Mouse (Mus musculus) embryo, embryonic 11.5 days (tissue): Measurements from ENCODE around the gene Dolpp1.
"Not testable (repeated sequence)": the region's sequence is repeated elsewhere in the genome, so short reads cannot be mapped to it uniquely, and the experiment has no call there.

ENCODE experiments used
- DNase-seq: peaks from one replicate; pipeline ENCODE4 v3.0.0-alpha.2; 2012; ENCODE audit warnings: low read depth, low spot score

Gene Dolpp1

DNA sequence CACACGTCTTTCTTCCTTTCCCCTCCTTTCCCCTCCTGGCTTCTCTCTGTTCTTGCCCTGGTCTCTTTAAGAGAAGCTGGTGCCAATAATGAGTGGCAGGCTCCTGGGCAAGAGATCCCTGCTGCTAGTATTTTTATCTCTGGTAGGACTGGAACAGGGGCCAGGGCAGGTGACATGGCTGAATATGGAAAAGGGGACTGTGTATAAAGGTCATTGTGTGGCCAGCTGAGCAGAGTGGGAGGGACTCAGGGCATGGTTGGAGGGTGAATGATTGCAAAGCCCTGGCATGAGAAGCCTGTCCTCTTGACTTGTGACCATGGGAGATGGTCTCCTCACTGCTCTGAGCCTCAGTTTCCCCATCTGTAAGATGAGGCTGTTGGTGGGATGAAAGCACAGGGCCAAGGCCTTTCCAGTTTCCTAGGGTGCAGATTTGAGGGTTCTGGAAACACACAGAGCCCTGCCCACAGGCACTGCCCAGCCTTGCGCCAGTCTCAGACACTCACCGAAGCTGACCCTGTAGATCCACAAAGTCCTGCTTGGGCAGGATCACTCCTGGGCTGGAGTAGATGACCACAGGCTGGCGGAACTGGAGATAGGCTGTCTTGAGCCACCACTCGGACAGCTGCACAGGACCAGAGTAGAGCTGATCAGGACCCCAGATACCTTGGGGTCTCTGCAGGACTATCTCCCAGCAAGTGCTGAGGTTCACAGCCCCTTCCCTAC, 17.6 kb downstream of the Dolpp1 start:
- no peak for DNase-seq

DNA sequence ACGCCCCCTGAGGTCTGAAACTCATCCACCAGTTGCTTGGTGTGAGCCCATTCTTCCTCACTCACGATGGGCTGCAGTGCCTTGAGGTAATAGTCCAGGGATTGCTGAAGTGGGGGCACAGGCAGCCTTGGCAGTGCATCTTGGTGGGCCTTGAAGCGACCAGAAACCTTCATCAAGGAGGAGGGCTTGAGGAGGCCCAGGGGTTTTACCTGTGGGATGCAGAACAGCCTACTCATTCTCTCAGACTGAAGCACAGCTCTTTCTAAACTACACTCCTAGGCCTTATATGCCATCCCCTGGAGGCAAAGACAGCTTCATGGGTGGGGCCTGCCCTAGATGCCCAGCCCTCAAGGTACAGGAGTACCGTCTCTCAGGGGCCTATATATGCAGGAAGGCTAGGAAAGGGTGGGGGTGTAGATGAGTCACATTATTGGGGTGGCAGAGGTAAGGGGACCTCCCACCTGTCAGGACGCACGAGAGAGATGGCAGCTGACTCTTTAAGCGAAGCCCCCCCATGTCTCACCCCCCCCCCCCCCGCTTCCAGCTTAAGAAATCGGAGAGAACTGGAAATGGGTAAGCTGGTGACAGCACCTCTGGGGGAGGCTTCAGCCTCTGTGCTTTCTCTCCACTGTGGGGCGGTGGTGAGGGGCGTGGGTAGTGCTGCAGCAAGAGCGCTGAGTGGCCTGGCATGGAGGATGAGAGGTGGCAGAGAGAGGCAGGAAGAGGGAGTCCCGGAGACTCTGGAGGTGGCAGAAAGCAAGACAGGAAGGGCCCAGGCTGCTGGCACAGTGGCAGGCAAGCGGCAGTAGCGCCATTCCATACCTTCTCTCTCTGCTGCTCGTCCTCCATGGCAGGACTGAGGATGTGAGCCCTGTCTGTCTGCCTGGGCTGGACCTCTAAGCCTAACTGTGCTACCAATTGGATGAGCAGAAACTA, 21.3 kb downstream of the Dolpp1 start:
- DNase-seq: no peak

DNA sequence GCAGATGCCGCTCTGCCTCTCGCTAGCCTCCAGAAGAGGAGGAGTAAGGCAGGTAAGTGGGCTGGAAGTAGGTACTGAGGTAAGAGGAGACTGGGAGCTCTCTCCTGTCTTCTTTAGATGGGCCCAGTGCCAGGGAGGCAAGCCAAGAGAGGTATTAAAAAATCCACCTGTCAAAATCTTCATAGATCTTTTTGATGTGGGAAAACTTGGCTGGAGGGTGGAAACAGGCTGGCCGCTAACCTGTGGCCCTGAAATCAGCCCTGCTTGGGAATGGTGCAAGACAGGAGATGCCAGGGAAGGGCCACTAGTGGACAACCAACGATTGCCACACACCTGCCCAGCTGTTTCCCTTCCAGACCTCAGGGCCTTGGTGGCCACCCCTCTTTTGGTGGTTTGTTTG, 22.0 kb downstream of the Dolpp1 start:
- no peak for DNase-seq

DNA sequence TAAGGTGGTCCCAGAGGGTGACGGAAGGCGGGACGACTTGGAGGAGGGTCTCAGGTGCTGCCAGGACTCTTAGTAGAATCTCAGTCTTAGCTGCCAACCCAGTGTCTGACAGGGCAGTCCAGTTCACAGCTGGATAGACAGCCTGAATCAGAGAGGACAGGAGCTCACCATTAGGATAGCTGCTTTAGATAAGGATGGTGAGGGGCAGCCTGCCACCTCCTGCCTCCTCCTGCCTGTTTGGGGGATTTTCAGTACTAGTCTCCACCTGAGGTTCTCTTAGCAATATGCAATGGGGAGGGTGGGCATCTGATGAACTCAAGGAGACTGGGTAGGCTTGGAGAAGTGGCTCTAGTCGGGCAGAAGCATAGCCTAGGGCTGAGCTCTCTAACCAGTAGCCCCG, 22.6 kb downstream of the Dolpp1 start:
- no peak for DNase-seq

DNA sequence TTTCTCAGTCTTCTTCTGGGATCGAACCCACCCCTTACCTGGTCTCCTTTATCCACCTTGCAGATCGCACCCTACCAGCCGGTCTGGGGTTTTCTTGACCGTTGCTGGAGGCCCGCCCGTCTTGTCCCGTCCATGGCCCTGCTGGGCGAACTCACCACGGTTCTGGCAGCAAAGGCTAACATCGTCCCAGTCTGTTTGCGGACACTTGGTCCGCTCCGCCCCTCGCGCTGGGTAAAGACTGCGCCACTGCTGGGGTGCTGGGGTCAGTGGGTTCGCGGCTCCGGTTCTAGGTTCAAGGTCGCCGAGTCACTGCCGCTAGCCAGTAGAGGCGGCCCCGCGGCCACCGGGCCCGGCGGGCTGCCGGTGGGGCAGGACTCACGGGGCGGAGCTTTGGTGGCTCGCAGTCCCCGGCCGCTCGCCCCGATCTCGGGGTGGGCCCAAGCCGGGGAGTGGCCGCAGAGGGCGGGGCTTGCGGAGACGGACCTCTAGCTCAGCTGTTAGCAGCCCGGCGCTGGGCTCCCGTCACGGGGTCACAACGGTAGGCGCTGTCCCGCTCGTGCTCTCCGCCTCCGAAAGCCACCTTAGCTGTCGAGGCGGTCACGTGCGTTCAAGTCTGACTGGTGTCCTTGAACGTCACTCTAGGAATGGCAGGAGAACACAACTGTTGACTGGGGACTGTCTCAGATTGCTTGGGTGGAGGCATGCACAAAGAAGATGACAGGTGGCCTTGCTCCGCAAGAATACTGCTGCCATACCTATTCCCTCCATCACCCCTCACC, 23.3 kb downstream of the Dolpp1 start, which contains the start of gene Crat:
TSS of gene Crat (minus strand) at position 657 of the 779 bp plus-strand sequence.
- peak; percentile 68 for DNase-seq

DNA sequence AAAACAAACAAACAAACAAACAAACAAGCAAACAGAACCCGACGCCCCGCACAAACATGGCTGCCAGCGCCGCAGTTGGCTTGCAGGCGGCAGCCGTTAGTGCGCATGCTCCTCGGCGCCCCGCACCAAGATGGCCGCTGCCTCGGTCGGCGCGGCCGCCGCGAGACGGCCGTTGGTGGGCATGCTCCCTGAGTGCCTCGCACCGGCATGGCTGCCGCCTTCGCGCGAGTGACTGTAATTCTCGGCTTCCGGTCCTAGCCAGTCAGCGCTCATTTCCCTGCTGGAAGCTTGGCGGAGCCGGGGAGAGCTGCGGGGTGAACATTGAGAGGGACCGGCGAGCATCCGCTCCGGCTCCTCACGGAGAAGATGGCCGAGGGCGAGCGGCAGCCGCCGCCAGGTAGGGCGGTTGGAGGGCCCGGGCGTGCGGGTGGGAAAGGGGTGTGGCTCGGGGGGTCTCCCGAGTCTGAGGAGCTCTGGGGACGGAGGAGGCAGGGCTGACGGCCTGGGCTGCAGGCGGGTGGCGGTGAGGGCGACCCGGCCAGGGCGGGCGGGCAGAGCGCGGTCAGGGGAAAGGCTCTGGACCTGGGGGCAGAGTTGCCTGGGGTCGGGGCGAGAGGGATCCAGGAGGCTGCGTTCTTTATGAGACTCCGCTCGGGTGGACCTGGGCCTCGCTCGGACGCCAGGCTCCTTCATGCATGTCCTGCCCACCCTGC, 24.0 kb downstream of the Dolpp1 start, which contains the start of gene Ptpa:
TSS of gene Ptpa (plus strand) at position 104 of the 713 bp plus-strand sequence.
- peak; percentile 87 for DNase-seq

DNA sequence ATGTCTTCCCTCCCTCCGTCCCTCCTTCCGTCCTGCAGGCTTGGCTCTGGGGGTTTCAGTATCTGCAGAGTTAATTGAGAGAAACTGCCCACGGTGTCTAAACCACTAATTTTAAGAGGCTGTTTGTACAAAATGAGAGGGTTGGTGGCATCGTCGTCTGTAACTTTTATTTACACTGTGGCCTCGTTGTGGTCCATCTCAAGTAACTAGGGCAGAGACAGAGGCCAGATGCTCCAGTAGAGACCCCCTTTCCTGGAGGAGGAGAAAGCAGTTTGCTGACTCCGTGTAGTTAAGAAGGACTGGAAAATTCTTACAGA, 24.6 kb downstream of the Dolpp1 start:
- no peak for DNase-seq

DNA sequence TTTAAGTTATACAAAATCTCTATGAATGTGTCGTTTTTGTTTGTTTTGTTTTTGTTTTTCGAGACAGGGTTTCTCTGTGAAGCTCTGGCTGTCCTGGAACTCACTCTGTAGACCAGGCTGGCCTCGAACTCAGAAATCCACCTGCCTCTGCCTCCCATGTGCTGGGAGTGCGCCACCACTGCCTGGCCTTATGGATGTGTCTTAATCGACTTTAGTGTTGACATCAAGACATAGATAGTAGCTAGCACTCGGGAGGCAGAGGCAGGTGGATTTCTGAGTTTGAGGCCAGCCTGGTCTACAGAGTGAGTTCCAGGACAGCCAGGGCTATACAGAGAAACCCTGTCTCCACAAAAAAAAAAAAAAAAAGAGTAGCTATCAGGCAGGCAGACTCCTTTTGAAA, 25.1 kb downstream of the Dolpp1 start:
- DNase-seq: not testable (repeated sequence)

DNA sequence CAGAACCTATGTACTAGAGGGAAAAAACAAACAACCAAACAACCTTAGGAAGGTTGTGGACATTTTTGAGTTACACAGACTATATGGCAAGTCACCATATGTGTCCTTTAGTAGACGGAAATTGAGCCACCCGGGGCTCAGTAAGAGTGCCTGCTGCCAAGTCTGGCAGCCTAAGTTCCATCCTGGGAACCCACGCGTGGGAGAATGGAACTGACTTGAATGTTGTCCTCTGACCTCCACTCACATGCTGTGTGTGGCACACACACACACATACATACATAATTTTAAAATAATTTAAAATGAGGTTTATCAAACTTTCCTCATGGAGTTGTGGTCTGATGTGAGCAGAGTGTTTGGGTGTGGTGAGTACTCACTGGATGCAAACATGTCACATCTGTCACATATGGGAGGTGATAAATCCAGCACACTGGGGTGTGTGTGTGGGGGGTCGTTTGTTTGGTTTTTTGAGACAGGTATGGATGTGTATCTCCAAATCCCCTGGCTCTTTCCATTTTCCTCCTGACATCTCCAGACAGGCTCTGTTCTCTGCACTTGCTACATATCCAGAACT, 25.6 kb downstream of the Dolpp1 start:
- no peak for DNase-seq

DNA sequence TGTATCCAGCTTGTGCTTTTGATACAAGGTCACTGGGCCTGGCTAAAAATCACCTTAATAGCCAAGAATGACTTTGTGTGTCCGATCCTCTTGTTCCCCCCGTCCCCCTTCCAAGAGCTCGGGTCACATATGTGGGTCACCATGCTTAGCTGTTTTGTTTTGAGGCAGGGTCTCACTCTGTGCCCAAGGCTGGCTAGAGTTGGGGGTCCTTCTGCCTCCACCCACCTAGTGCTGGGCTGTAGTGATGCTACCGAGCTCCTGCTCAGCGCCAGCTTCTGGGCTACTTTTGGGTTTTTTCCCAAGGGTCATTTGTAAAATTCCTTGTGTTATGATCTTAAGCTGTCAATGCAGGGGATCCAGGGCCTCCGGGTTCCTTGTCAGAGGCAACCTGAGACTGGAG, 26.2 kb downstream of the Dolpp1 start:
- DNase-seq: no peak

DNA sequence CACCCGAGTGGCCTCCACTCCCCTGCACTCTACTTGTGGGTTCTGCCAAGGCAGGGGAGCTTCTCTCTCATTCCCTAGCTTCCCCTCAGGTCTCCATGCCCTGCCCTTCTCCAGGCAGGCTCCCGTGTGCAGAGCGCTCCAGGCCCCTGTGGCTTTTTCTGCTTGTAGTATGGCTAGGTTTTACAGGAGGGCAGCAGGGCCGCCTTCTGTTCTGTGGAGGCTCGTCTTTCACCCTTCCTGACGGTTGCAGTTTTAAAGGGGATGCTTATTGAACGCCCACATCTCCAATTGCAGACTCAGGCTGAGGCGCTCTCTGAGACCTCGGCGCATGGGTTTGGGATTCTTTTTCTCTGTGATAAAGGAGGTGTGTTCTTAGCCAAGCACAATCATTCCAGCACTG, 27.1 kb downstream of the Dolpp1 start:
- no peak for DNase-seq

DNA sequence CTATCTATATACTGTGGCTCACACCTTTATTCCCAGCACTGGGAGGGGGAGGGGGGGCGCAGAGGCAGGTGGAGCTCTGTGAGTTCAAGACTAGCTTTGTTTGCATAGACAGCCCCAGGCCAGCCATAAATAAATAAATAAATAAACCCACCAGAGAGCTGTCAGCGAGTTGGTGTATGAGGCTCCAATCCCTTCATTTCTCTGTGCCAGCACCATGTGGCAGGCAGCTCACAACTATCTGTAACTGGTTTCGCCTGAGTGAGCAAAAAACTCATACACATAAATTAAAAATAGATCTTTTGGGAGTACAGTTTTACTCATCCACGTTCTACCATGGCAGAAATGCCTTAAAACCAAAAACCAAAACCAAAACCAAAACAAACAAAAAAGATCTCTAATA, 29.4 kb downstream of the Dolpp1 start:
- no peak for DNase-seq

DNA sequence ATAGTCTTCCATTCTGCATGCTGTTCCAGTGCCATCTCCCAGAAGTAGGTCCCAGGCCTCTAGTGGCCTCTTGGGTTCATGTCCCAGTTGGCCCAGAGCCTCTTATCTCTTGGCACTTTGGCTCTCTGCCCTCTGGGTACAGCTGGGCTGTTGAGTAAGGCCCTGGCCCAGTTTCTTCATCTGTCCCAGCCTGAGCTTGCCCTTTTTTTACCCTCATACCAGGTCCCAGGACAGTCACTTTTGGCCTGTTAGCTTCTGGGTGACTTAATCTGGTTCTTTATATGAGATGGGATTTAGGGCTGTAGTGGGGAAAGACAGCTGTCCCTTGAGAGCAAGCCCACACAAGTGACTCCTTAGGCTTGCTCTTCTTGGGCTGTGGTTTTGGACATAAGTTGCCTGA, 37.1 kb downstream of the Dolpp1 start:
- no peak for DNase-seq

DNA sequence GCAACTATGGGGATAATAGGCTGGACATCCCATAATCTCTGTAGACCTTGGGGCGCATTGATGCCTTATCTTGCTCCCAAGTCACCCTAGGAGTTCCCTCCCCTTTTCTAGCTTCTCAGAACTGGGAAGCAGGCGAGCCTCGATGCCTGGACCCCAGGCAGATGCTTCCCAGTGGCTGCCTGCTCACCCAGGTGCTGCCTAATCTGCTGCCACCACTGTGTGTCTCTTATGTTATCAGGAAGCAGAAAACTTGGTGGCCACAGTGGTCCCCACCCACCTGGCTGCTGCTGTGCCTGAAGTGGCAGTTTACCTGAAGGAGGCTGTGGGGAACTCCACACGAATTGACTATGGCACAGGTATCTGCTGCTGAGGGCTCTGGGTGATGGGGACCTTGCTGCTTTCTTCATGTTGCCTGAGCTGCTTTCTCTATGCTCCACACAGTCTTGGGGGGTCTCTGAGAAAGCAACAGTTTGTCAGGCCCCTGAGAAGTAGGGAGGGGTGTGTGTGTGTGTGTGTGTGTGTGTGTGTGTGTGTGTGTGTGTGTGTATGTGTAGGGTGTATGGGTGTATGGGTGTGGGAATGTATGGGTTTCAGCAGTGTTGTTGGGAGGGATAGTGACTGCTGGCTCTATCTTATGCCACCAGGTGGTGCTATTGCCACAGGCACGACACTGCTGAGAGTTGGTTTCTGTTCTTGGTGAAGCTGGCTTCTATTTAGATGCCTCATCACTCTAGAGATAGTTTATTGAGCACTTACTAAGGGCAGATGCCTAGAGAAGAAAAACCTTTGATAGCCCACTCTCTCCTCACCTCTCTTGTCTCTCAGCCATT, 43.5 kb downstream of the Dolpp1 start:
- DNase-seq: peak; percentile 69

DNA sequence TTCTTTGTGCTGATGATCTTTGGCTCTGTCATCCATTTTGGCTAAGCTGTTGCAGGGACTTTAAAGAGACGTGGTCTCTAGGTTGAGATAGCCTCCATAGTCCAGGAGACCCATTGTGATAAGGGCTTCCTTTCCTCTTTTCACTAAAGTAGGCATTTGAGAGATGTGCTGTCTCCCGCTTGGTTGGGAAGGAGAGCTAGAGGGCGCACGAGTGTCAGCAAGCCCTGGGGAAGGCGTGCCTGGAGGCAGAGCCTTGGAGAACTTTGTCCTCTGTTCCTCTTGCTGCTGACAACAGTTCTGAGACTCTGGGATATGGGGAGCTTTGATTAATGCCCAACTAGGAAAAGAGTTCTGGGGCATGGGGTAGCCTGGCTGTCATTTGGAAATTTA, 44.1 kb downstream of the Dolpp1 start:
- no peak for DNase-seq

DNA sequence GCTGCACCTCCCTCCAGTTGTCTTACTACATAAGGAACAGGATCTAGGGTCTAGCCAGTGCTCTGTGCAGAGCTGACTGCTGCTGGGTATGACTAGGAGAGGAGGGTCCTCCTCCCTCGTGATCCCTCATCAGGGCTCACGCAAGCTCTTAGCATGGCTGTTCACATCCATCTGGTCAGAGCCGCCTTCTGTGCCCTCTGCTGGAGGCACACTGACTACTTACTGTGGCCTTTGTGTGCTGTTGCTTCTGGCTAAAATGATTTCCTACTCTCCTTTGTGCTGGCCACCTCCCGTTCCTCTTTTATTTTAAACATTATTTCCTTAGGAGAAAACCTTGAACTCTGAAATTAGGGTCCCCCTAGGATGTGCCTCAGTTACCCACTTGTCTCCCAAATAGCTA, 44.8 kb downstream of the Dolpp1 start:
- DNase-seq: no peak

DNA sequence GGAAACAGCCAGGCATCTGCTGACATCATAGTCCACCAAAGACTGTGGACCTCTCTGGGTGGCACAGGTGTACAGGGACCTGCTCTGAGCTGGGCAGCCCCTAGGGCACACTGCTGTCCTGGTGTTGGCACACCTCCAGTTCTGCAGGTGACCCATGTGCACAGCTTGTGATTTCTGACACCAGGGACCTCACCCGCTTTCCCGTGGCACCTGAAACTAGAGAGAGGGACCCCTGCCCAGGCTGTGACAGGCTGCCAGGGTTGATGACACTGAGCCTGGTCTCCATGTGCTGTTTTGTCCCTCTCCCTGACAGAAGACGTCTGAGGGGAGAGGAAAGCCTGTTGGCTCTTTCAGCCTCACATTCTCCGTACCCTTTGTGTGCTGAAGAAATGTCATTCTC, 45.7 kb downstream of the Dolpp1 start:
- no peak for DNase-seq

DNA sequence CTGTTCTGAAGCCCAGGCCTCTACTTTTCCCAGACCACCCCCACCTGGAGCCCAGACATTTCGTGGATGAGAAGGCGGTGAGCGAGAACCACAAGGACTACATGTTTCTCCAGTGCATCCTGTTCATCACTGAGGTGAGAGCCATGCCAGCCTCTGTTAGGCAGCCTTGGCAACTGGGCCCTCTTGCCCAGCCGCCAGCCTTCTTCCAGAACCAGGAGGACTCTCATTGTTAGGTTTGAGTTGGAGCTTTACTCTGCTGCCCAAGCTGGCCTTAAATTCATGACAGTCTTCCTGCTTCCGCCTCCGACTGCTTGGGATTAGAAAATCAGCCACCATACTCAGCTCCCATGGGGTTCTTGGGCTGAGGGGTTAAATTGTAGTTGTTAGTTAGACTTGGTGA, 47.6 kb downstream of the Dolpp1 start:
- DNase-seq: no peak

DNA sequence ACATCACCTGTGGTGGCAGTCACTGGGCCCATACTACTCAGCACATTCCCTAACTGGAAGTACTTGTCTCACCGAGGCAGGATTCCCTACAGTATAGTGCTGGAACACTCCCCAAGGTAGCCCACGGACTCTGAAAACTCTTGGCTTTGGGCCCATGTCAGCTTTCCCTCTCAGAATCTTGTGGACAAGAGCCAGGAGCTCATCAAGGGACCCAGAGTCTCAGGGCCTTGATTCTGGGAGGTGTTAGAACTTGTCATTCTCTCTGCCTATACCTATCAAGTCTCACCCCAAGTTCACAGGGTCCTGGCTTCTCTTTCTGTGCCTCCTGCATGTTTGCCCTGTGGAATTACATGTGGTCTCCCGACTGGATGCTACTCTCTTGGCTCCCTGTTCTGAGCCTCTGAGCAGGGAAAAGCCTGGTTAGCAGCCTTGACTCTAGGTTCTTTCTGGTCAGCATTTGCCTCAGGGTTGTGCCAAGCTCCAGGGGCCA, 48.2 kb downstream of the Dolpp1 start:
- DNase-seq: no peak
